ENCODE assay signal across 8 mouse cellular contexts in genomic region chr2:73775683-73776310, GRCm38 (mm10). TPM values are rescaled to one million over a fixed set of nuclear protein-coding genes. Genes with fewer than 3 reads are reported as not detected.
DNase-seq lines count a peak whose midpoint lies in the region; ATAC-seq and TF ChIP-seq lines count a peak whose summit lies in the region.

No protein-coding gene starts in this region.

- H3K36me3 ChIP-seq in C2C12 (ENCODE audit: control insufficient read depth, insufficient read depth) = no peaks in the 10 kb centered on the region
- no peaks in the 10 kb centered on the region for H3K36me3 ChIP-seq in forebrain, embryonic 15.5 days
- no peaks in the 10 kb centered on the region for H3K36me3 ChIP-seq in liver, embryonic 13.5 days

- peak overlapping the region; percentile 82 for H3K9ac ChIP-seq in forebrain, embryonic 15.5 days (replicated peaks)
- H3K9ac ChIP-seq in liver, embryonic 13.5 days = peak overlapping the region; percentile 63

- peak; percentile 5; the same call in 1 of the 2 replicates for ATAC-seq in forebrain, embryonic 15.5 days (replicated peaks)
- ATAC-seq in liver, embryonic 13.5 days (ENCODE audit: low read depth) = no peak

- peak overlapping the region; percentile 47 for H3ac ChIP-seq in C2C12 (ENCODE audit: control insufficient read depth, insufficient read length, low read depth)

- WGBS in forebrain, embryonic 15.5 days = under 1% methylated on average over 22 of the region's 22 CpGs
- WGBS in liver, embryonic 13.5 days (ENCODE audit: insufficient replicate concordance) = under 1% methylated on average over 22 of the region's 22 CpGs

- no peaks in the 10 kb centered on the region for H3K9me3 ChIP-seq in forebrain, embryonic 15.5 days
- no peaks in the 10 kb centered on the region for H3K9me3 ChIP-seq in liver, embryonic 13.5 days (replicated peaks)

- DNase-seq in embryo, embryonic 10 days (ENCODE audit: low spot score) = peak; percentile 30
- DNase-seq in embryo, embryonic 11 days = no peak
- peak; percentile 9 for DNase-seq in liver, embryonic 13.5 days
- DNase-seq in right cerebral cortex, adult 18-20 months = no peak
- DNase-seq in layer of hippocampus, adult 9-10 months (ENCODE audit: low spot score) = no peak
- no peak for DNase-seq in cerebellum, postnatal 4 days (ENCODE audit: low spot score in 2 of 2)

- H3K27me3 ChIP-seq in C2C12 (ENCODE audit: control insufficient read depth, insufficient read depth, insufficient read length) = peaks cover 6% of the 10 kb centered on the region
- H3K27me3 ChIP-seq in forebrain, embryonic 15.5 days = no peaks in the 10 kb centered on the region
- peaks cover 76% of the 10 kb centered on the region for H3K27me3 ChIP-seq in liver, embryonic 13.5 days

- peaks cover 10% of the 10 kb centered on the region for H3K79me2 ChIP-seq in C2C12 (ENCODE audit: control insufficient read depth, insufficient read depth)

- H3K79me3 ChIP-seq in C2C12 (ENCODE audit: low read depth) = peaks cover 5% of the 10 kb centered on the region

- H3K4me3 ChIP-seq in C2C12 (ENCODE audit: insufficient read depth, poor library complexity, severe bottlenecking) = peak overlapping the region; percentile 50
- H3K4me3 ChIP-seq in forebrain, embryonic 15.5 days = peak overlapping the region; percentile 97
- H3K4me3 ChIP-seq in liver, embryonic 13.5 days (replicated peaks) = peak overlapping the region; percentile 73

- H3K27ac ChIP-seq in forebrain, embryonic 15.5 days (replicated peaks) = peak overlapping the region; percentile 96
- no peak overlapping the region for H3K27ac ChIP-seq in liver, embryonic 13.5 days

- TF ChIP-seq CTCF in C2C12 (IDR thresholded peaks at IDR 0.05; ENCODE audit: control insufficient read depth, insufficient read depth, insufficient read length) = no peak

- H3K4me2 ChIP-seq in forebrain, embryonic 15.5 days (replicated peaks) = peak overlapping the region; percentile 53
- H3K4me2 ChIP-seq in liver, embryonic 13.5 days = peak overlapping the region; percentile 92

- peaks cover 61% of the 10 kb centered on the region for H3K4me1 ChIP-seq in forebrain, embryonic 15.5 days
- peaks cover 10% of the 10 kb centered on the region for H3K4me1 ChIP-seq in liver, embryonic 13.5 days (replicated peaks)

TF ChIP-seq in C2C12, 6 proteins besides CTCF, POLR2A, EP300 and RAD21:
- TF ChIP-seq MYOG (IDR thresholded peaks at IDR 0.05; ENCODE audit: control insufficient read depth, extremely low read depth, insufficient read length) (no peak), MAX (IDR thresholded peaks at IDR 0.05) (no peak), USF1 (IDR thresholded peaks at IDR 0.05; ENCODE audit: low read depth) (no peak), CEBPB (IDR thresholded peaks at IDR 0.05; ENCODE audit: low read depth) (no peak), MYOD1 (IDR thresholded peaks at IDR 0.05; ENCODE audit: control insufficient read depth, insufficient read length, low read depth) (no peak), FOSL1 (IDR thresholded peaks at IDR 0.05; ENCODE audit: insufficient read depth, low read length, poor library complexity, severe bottlenecking) (no peak)

RNA-seq across cellular contexts. Expression of gene Chn1, which starts 0.7 kb away (rescaled TPM):
- polyA plus RNA-seq in C2C12 (2012; fragmentation: generic; extraction: Trizol) = 20.0 TPM
- 87.9 and 94.9 TPM in 2 replicates for polyA plus RNA-seq in forebrain, embryonic 15.5 days (2015; fragmentation: Nextera tagmentation; extraction: Ambion mirVana)
- 0.96 and 1.1 TPM in 2 replicates for polyA plus RNA-seq in liver, embryonic 13.5 days (2015; fragmentation: Nextera tagmentation; extraction: Ambion mirVana)

Comparison
In these comparisons a context has a peak if more than half of its experiments do, and no peak if none do; other contexts are left out.
1. DNase-seq: peak in embryo, embryonic 10 days (single experiment) and liver, embryonic 13.5 days (single experiment); none in embryo, embryonic 11 days (single experiment), right cerebral cortex, adult 18-20 months (single experiment), layer of hippocampus, adult 9-10 months (single experiment) and cerebellum, postnatal 4 days (0 of 2).
2. RNA of gene Chn1, which starts 0.7 kb away (polyA plus RNA-seq): 87.9 to 94.9 TPM in forebrain, embryonic 15.5 days and 20.0 TPM in C2C12 (single experiment); 0.96 to 1.1 TPM in liver, embryonic 13.5 days; every median in the first group is over 10 times any median in the second.
3. Peak in every context shown above with its lines, with median percentiles within 50 percentile points of each other: H3K4me3 ChIP-seq.